ENCODE assay signal across 15 mouse cellular contexts in the genomic region with DNA sequence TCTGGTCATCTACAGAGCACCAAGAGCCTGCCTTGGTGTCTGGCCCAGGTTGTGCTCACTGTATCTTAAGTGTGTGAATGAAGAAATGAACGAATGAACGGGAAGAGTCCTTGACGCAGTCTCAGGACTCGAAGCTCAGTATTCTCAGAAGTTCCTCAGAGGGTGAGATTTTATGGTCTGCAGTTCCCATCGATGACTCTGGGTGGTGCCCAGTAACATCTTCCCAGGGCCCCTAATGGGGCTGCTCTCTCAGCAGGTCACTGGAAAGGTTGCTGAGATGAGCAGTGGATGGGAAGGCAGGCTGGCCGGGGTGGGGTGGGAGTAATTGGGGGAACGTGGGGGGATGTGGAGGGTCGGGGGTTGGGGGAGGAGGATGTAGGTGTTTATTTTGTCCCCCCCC. TPM values are rescaled to one million over a fixed set of nuclear protein-coding genes. Genes with fewer than 3 reads are reported as not detected.
DNase-seq lines count a peak whose midpoint lies in the region; ATAC-seq and TF ChIP-seq lines count a peak whose summit lies in the region.
"Had no signal": no experiment of that assay in that cellular context is flagged by ENCODE, and none has a peak within 500 bp of the region (broad histone marks: within the 10 kb centered on the region; RNA-seq: fewer than 3 reads in every experiment).

No protein-coding gene starts in this region.

- 50% methylated on average over 8 of the region's 8 CpGs for WGBS in lung, postnatal 0 days
- 69% methylated on average over 8 of the region's 8 CpGs for WGBS in forebrain, embryonic 15.5 days

- H3K4me2 ChIP-seq in lung, postnatal 0 days (replicated peaks; ENCODE audit: low read depth, low read length), result no peak overlapping the region
- no peak overlapping the region for H3K4me2 ChIP-seq in forebrain, embryonic 15.5 days (replicated peaks)
- H3K4me2 ChIP-seq: embryonic facial prominence, embryonic 13.5 days; forebrain, embryonic 12.5 days; heart, embryonic 15.5 days had no signal

- TF ChIP-seq CTCF in lung, postnatal 0 days (IDR thresholded peaks at IDR 0.05), result peak; percentile 51
- no peak for TF ChIP-seq CTCF in G1E (IDR thresholded peaks at IDR 0.05; ENCODE audit: low read depth, low read length)

- H3K9ac ChIP-seq in lung, postnatal 0 days (replicated peaks; ENCODE audit: low read depth), result no peak overlapping the region
- no peak overlapping the region for H3K9ac ChIP-seq in forebrain, embryonic 15.5 days (replicated peaks)
- H3K9ac ChIP-seq: embryonic facial prominence, embryonic 13.5 days; forebrain, embryonic 12.5 days; heart, embryonic 15.5 days had no signal

- no peaks in the 10 kb centered on the region for H3K27me3 ChIP-seq in lung, postnatal 0 days (replicated peaks; ENCODE audit: insufficient read depth, low read length)
- peaks cover 11% of the 10 kb centered on the region; the same call in 1 of the 2 replicates for H3K27me3 ChIP-seq in G1E (ENCODE audit: insufficient read depth, low read length)
- no peaks in the 10 kb centered on the region for H3K27me3 ChIP-seq in forebrain, embryonic 15.5 days
- H3K27me3 ChIP-seq: embryonic facial prominence, embryonic 13.5 days; forebrain, embryonic 12.5 days; heart, embryonic 15.5 days had no signal

- no peaks in the 10 kb centered on the region; the same call in 1 of the 2 replicates for H3K4me1 ChIP-seq in lung, postnatal 0 days (ENCODE audit: insufficient read depth, low read depth, low read length)
- H3K4me1 ChIP-seq in G1E (ENCODE audit: insufficient read depth, low read depth, low read length), result peaks cover 41% of the 10 kb centered on the region
- H3K4me1 ChIP-seq in forebrain, embryonic 15.5 days, result no peaks in the 10 kb centered on the region
- H3K4me1 ChIP-seq: forebrain, embryonic 12.5 days had no signal

- H3K36me3 ChIP-seq in lung, postnatal 0 days (ENCODE audit: insufficient read depth, low read length), result no peaks in the 10 kb centered on the region
- H3K36me3 ChIP-seq in G1E (replicated peaks), result no peaks in the 10 kb centered on the region
- no peaks in the 10 kb centered on the region for H3K36me3 ChIP-seq in forebrain, embryonic 15.5 days
- H3K36me3 ChIP-seq: embryonic facial prominence, embryonic 13.5 days; forebrain, embryonic 12.5 days; heart, embryonic 15.5 days had no signal

- no peak overlapping the region for H3K4me3 ChIP-seq in lung, postnatal 0 days (ENCODE audit: low read depth, low read length)
- no peak overlapping the region for H3K4me3 ChIP-seq in G1E (ENCODE audit: low read depth, low read length)
- H3K4me3 ChIP-seq in forebrain, embryonic 15.5 days, result no peak overlapping the region
- H3K4me3 ChIP-seq: embryonic facial prominence, embryonic 13.5 days; forebrain, embryonic 12.5 days; heart, embryonic 15.5 days had no signal

- H3K27ac ChIP-seq in lung, postnatal 0 days (ENCODE audit: low read length), result no peak overlapping the region
- H3K27ac ChIP-seq in forebrain, embryonic 15.5 days (replicated peaks), result no peak overlapping the region
- H3K27ac ChIP-seq: embryonic facial prominence, embryonic 13.5 days; forebrain, embryonic 12.5 days; heart, embryonic 15.5 days had no signal

- no peaks in the 10 kb centered on the region for H3K9me3 ChIP-seq in lung, postnatal 0 days (ENCODE audit: low read length)
- H3K9me3 ChIP-seq in G1E (replicated peaks), result no peaks in the 10 kb centered on the region
- no peaks in the 10 kb centered on the region for H3K9me3 ChIP-seq in forebrain, embryonic 15.5 days
- H3K9me3 ChIP-seq: embryonic facial prominence, embryonic 13.5 days; forebrain, embryonic 12.5 days; heart, embryonic 15.5 days had no signal

- DNase-seq in heart, postnatal 4 days, result peak; percentile 14
- DNase-seq in heart, adult 9 months (ENCODE audit: low spot score in 2 of 2), result no peak
- DNase-seq in lung, postnatal 0 days (ENCODE audit: low spot score), result no peak
- no peak for DNase-seq in lung, adult 18-20 months
- DNase-seq in G1E (ENCODE audit: low spot score), result peak; percentile 58
- DNase-seq in retina, embryonic 14.5 days (ENCODE audit: low spot score), result peak; percentile 32
- no peak for DNase-seq in right cerebral cortex, postnatal 4 days
- DNase-seq: cerebellum, adult 9-11 months; gastrocnemius, postnatal 10 days; kidney, postnatal 25 days had no signal

- no peak for ATAC-seq in lung, postnatal 0 days
- no peak for ATAC-seq in G1E (ENCODE audit: extremely low read depth, insufficient number of reproducible peaks, low FRiP score, poor library complexity, severe bottlenecking)
- ATAC-seq in forebrain, embryonic 15.5 days (replicated peaks), result no peak
- ATAC-seq: activated CD4-positive, CD25-positive, alpha-beta regulatory T cell, adult 4 months had no signal

- no peak for TF ChIP-seq EP300 in lung, postnatal 0 days (IDR thresholded peaks at IDR 0.05)

RNA-seq across cellular contexts. Expression of a gene that starts 23.2 kb away (rescaled TPM):
- 10 to 100 TPM; 15.5 to 16.5 TPM for total RNA-seq in heart, postnatal 4 days (2021)
- polyA plus RNA-seq in lung, postnatal 0 days (2015; fragmentation: Nextera tagmentation; extraction: Ambion mirVana), result 2.4 and 2.5 TPM in 2 replicates
- total RNA-seq in G1E (2014; fragmentation: Nextera tagmentation) (198 and 220 TPM in 2 replicates), G1E (2017) (76.4 and 89.2 TPM in 2 replicates)
- polyA plus RNA-seq in G1E (2012), result 81.8 and 96.9 TPM in 2 replicates
- polyA plus RNA-seq in forebrain, embryonic 15.5 days (2015; fragmentation: Nextera tagmentation; extraction: Ambion mirVana), result 14.5 and 17.3 TPM in 2 replicates

Comparison
In these comparisons a context has a peak if more than half of its experiments do, and no peak if none do; other contexts are left out.
1. DNase-seq: peak in heart, postnatal 4 days (single experiment), G1E (single experiment) and retina, embryonic 14.5 days (single experiment); none in heart, adult 9 months (0 of 2), lung, postnatal 0 days (single experiment), lung, adult 18-20 months (0 of 2) and right cerebral cortex, postnatal 4 days (single experiment).